Mouse (Mus musculus) limb, embryonic 15.5 days (tissue): ENCODE measurements at regions not wholly inside any gene's neighbourhood (a gene's known extent, or its start where the extent isn't known, plus 50 kb on each side); places are given as distances from the start of the nearest gene placed in this dataset.
A peak's percentile ranks its signal among the peaks of the same experiment; 100 is the strongest.

ENCODE experiments used
- ATAC-seq: fragments of 200-750 bp; cut with Nextera tagmentation; 2 replicates; pipeline ENCODE4 v1.8.0; 2017; ENCODE audit warnings: low read depth, moderate TSS enrichment; ENCODE audit not compliant: insufficient number of reproducible peaks, low FRiP score, low TSS enrichment
- H3K27ac ChIP-seq: fragments of 300-500 bp; sonication (generic); 2 replicates; pipeline ENCODE4 v1.5.1; 2015; ENCODE audit warnings: moderate library complexity, mild to moderate bottlenecking, inconsistent platforms
- H3K27me3 ChIP-seq: fragments of 300-500 bp; sonication (generic); 2 replicates; pipeline ENCODE4 v1.6.1; 2015; ENCODE audit warnings: inconsistent platforms
- H3K36me3 ChIP-seq: fragments of 300-500 bp; sonication (generic); 2 replicates; pipeline ENCODE4 v1.6.1; 2015; ENCODE audit warnings: inconsistent platforms
- H3K4me1 ChIP-seq: fragments of 300-500 bp; sonication (generic); 2 replicates; pipeline ENCODE4 v1.6.1; 2015; ENCODE audit warnings: inconsistent platforms
- H3K4me2 ChIP-seq: fragments of 300-500 bp; sonication (generic); 2 replicates; pipeline ENCODE4 v1.6.1; 2015; ENCODE audit warnings: mild to moderate bottlenecking, inconsistent platforms
- H3K4me3 ChIP-seq: fragments of 300-500 bp; sonication (generic); 2 replicates; pipeline ENCODE4 v1.5.1; 2015; ENCODE audit warnings: mild to moderate bottlenecking, inconsistent platforms
- H3K9ac ChIP-seq: fragments of 300-500 bp; sonication (generic); 2 replicates; pipeline ENCODE4 v1.6.1; 2015; ENCODE audit warnings: inconsistent platforms
- H3K9me3 ChIP-seq: fragments of 300-500 bp; sonication (generic); 2 replicates; pipeline ENCODE4 v1.6.1; 2016; ENCODE audit warnings: inconsistent platforms
- WGBS: fragments of 180-500 bp; shearing (Covaris S2); methylation state at CpG from one replicate; pipeline ENCODE4 v1.1.7; 2015; 5-methylcytosine and 5-hydroxymethylcytosine counted together

- 37% methylated on average over 9 of the region's 9 CpGs for WGBS
- no peaks in the 10 kb centered on the region for H3K27me3 ChIP-seq
- no peaks in the 10 kb centered on the region for H3K9me3 ChIP-seq
- peaks cover 11% of the 10 kb centered on the region; the same call in 1 of the 2 replicates for H3K4me1 ChIP-seq
- peak; percentile 87; the same call in 1 of the 2 replicates for ATAC-seq
- H3K9ac ChIP-seq: no peak overlapping the region
- peak overlapping the region; percentile 78 for H3K27ac ChIP-seq
- H3K36me3 ChIP-seq: no peaks in the 10 kb centered on the region
- H3K4me2 ChIP-seq: no peak overlapping the region
- no peak overlapping the region for H3K4me3 ChIP-seq
Observed at GRCm38 (mm10) chr10:121150668-121151067, 116.9 kb downstream of the Wif1 start.

GRCm38 (mm10) chr10:121153625-121154024 is 119.9 kb downstream of the Wif1 start:
- 67% methylated on average over 4 of the region's 4 CpGs for WGBS
- Histone ChIP-seq H3K9ac (no peak overlapping the region), H3K36me3 (no peaks in the 10 kb centered on the region), H3K4me3 (no peak overlapping the region), H3K27me3 (no peaks in the 10 kb centered on the region), H3K4me1 (peaks cover 11% of the 10 kb centered on the region; the same call in 1 of the 2 replicates), H3K4me2 (no peak overlapping the region), H3K9me3 (no peaks in the 10 kb centered on the region), H3K27ac (no peak overlapping the region)
- ATAC-seq: no peak

GRCm38 (mm10) chr10:121160499-121160898 is 126.7 kb downstream of the Wif1 start:
- Histone ChIP-seq H3K36me3 (no peaks in the 10 kb centered on the region), H3K9ac (no peak overlapping the region), H3K27ac (peak overlapping the region; percentile 65), H3K4me3 (no peak overlapping the region), H3K4me1 (peaks cover 19% of the 10 kb centered on the region), H3K27me3 (no peaks in the 10 kb centered on the region), H3K4me2 (no peak overlapping the region), H3K9me3 (0 out of 2 replicates have a peak, but pooled peaks cover 3% of the 10 kb centered on the region)
- WGBS: 40% methylated on average over 7 of the region's 7 CpGs
- no peak for ATAC-seq

GRCm38 (mm10) chr10:121161201-121161600 is 127.4 kb downstream of the Wif1 start:
- H3K9me3 ChIP-seq: 0 out of 2 replicates have a peak, but pooled peaks cover 3% of the 10 kb centered on the region
- ATAC-seq: no peak
- H3K27ac ChIP-seq: peak overlapping the region; percentile 65
- WGBS: 51% methylated on average over 11 of the region's 11 CpGs
- H3K4me3 ChIP-seq: no peak overlapping the region
- no peaks in the 10 kb centered on the region for H3K36me3 ChIP-seq
- H3K27me3 ChIP-seq: no peaks in the 10 kb centered on the region
- H3K4me2 ChIP-seq: 0 out of 2 replicates have a peak overlapping the region, but pooled peaks have one; percentile 2
- no peak overlapping the region for H3K9ac ChIP-seq
- H3K4me1 ChIP-seq: peaks cover 19% of the 10 kb centered on the region

- no peak for ATAC-seq
- Histone ChIP-seq H3K27ac (0 out of 2 replicates have a peak overlapping the region, but pooled peaks have one; percentile 40), H3K4me1 (no peaks in the 10 kb centered on the region), H3K9me3 (no peaks in the 10 kb centered on the region), H3K9ac (no peak overlapping the region), H3K27me3 (no peaks in the 10 kb centered on the region), H3K36me3 (no peaks in the 10 kb centered on the region), H3K4me2 (no peak overlapping the region), H3K4me3 (no peak overlapping the region)
- WGBS: 65% methylated on average over 9 of the region's 9 CpGs
Observed at GRCm38 (mm10) chr10:121174022-121174421, 140.3 kb downstream of the Wif1 start.

GRCm38 (mm10) chr10:121189139-121189538 is 155.4 kb downstream of the Wif1 start:
- Histone ChIP-seq H3K4me2 (no peak overlapping the region), H3K27ac (no peak overlapping the region), H3K4me3 (no peak overlapping the region), H3K27me3 (no peaks in the 10 kb centered on the region), H3K4me1 (no peaks in the 10 kb centered on the region), H3K9ac (no peak overlapping the region), H3K9me3 (no peaks in the 10 kb centered on the region), H3K36me3 (no peaks in the 10 kb centered on the region)
- ATAC-seq: no peak
- 87% methylated on average over 7 of the region's 7 CpGs for WGBS

- H3K4me3 ChIP-seq: no peak overlapping the region
- H3K4me2 ChIP-seq: no peak overlapping the region
- WGBS: 80% methylated on average over 2 of the region's 2 CpGs
- H3K4me1 ChIP-seq: no peaks in the 10 kb centered on the region
- H3K9ac ChIP-seq: no peak overlapping the region
- H3K9me3 ChIP-seq: no peaks in the 10 kb centered on the region
- H3K27ac ChIP-seq: no peak overlapping the region
- no peaks in the 10 kb centered on the region for H3K27me3 ChIP-seq
- no peak for ATAC-seq
- no peaks in the 10 kb centered on the region for H3K36me3 ChIP-seq
Observed at GRCm38 (mm10) chr10:121199236-121199635, 151.8 kb downstream of the Tbc1d30 start.

- no peak overlapping the region for H3K4me2 ChIP-seq
- H3K4me3 ChIP-seq: no peak overlapping the region
- H3K27ac ChIP-seq: no peak overlapping the region
- ATAC-seq: no peak
- no peaks in the 10 kb centered on the region for H3K9me3 ChIP-seq
- peaks cover 12% of the 10 kb centered on the region for H3K4me1 ChIP-seq
- 89% methylated on average over 7 of the region's 7 CpGs for WGBS
- no peaks in the 10 kb centered on the region for H3K27me3 ChIP-seq
- no peak overlapping the region for H3K9ac ChIP-seq
- H3K36me3 ChIP-seq: no peaks in the 10 kb centered on the region
Observed at GRCm38 (mm10) chr10:121202531-121202930, 148.5 kb downstream of the Tbc1d30 start.

- ATAC-seq: 0 out of 2 replicates have a peak, but pooled peaks have one; percentile 24
Observed at GRCm38 (mm10) chr10:121205551-121205950, 145.5 kb downstream of the Tbc1d30 start.

GRCm38 (mm10) chr10:121206002-121206742 is 144.9 kb downstream of the Tbc1d30 start:
- H3K4me3 ChIP-seq: no peak overlapping the region
- peak overlapping the region; percentile 77 for H3K27ac ChIP-seq
- peak overlapping the region; percentile 19; the same call in 1 of the 2 replicates for H3K4me2 ChIP-seq
- H3K27me3 ChIP-seq: no peaks in the 10 kb centered on the region
- ATAC-seq: peak; percentile 86
- H3K4me1 ChIP-seq: peaks cover 12% of the 10 kb centered on the region
- no peak overlapping the region for H3K9ac ChIP-seq
- no peaks in the 10 kb centered on the region for H3K9me3 ChIP-seq
- H3K36me3 ChIP-seq: no peaks in the 10 kb centered on the region
- 30% methylated on average over 15 of the region's 15 CpGs for WGBS

More at GRCm38 (mm10) chr10:121205551-121205950, 145.5 kb downstream of the Tbc1d30 start:
- Histone ChIP-seq H3K27ac (peak overlapping the region; percentile 77), H3K4me2 (no peak overlapping the region), H3K36me3 (no peaks in the 10 kb centered on the region), H3K4me1 (peaks cover 12% of the 10 kb centered on the region), H3K9ac (no peak overlapping the region), H3K9me3 (no peaks in the 10 kb centered on the region), H3K27me3 (no peaks in the 10 kb centered on the region), H3K4me3 (no peak overlapping the region)
- 73% methylated on average over 11 of the region's 11 CpGs for WGBS

- Histone ChIP-seq H3K4me1 (peaks cover 12% of the 10 kb centered on the region), H3K9ac (no peak overlapping the region), H3K27ac (peak overlapping the region; percentile 77), H3K9me3 (no peaks in the 10 kb centered on the region), H3K4me3 (no peak overlapping the region), H3K4me2 (no peak overlapping the region), H3K36me3 (no peaks in the 10 kb centered on the region), H3K27me3 (no peaks in the 10 kb centered on the region)
- no peak for ATAC-seq
- WGBS: 75% methylated on average over 3 of the region's 3 CpGs
Observed at GRCm38 (mm10) chr10:121206743-121207039, 144.4 kb downstream of the Tbc1d30 start.
